Mouse (Mus musculus) lung, postnatal 36 days (tissue): ENCODE measurements around the gene Ccl4.

ENCODE experiments used
- DNase-seq: peaks from one replicate; pipeline ENCODE4 v3.0.0; 2022; ENCODE audit warnings: mixed read lengths

Gene Ccl4

GRCm38 (mm10) chr11:83662204-83662603 lies at the start of gene Ccl4:
Ccl4 (plus strand) TSS chr11:83662584.
- DNase-seq = no peak

- peak; percentile 56 for DNase-seq
Measured at GRCm38 (mm10) chr11:83616586-83616985, 45.8 kb upstream of the Ccl4 start.

- DNase-seq = peak; percentile 40
Measured at GRCm38 (mm10) chr11:83618238-83618637, 44.1 kb upstream of the Ccl4 start.

- no peak for DNase-seq
Measured at GRCm38 (mm10) chr11:83619037-83619436, 43.3 kb upstream of the Ccl4 start.

- DNase-seq = no peak
Measured at GRCm38 (mm10) chr11:83623586-83623985, 38.8 kb upstream of the Ccl4 start.

- peak; percentile 31 for DNase-seq
Measured at GRCm38 (mm10) chr11:83628808-83629207, 33.6 kb upstream of the Ccl4 start.

GRCm38 (mm10) chr11:83630630-83631029 lies 31.8 kb upstream of the Ccl4 start:
- peak; percentile 31 for DNase-seq

- no peak for DNase-seq
Measured at GRCm38 (mm10) chr11:83631065-83631464, 31.3 kb upstream of the Ccl4 start.

GRCm38 (mm10) chr11:83632744-83633143 lies 29.6 kb upstream of the Ccl4 start:
- peak; percentile 33 for DNase-seq

GRCm38 (mm10) chr11:83634425-83634824 lies 28.0 kb upstream of the Ccl4 start:
- DNase-seq = no peak

GRCm38 (mm10) chr11:83634898-83635297 lies 27.5 kb upstream of the Ccl4 start:
- no peak for DNase-seq

- no peak for DNase-seq
Measured at GRCm38 (mm10) chr11:83636742-83637235, 25.6 kb upstream of the Ccl4 start.

GRCm38 (mm10) chr11:83638934-83639333 lies 23.4 kb upstream of the Ccl4 start:
- no peak for DNase-seq

- peak; percentile 58 for DNase-seq
Measured at GRCm38 (mm10) chr11:83639533-83639932, 22.9 kb upstream of the Ccl4 start.

- peak; percentile 69 for DNase-seq
Measured at GRCm38 (mm10) chr11:83640141-83640540, 22.2 kb upstream of the Ccl4 start.

- DNase-seq = no peak
Measured at GRCm38 (mm10) chr11:83641216-83641615, 21.2 kb upstream of the Ccl4 start.

GRCm38 (mm10) chr11:83645521-83645920 lies 16.9 kb upstream of the Ccl4 start, which contains the start of gene Rpl9-ps1:
Rpl9-ps1 (minus strand) TSS chr11:83645621.
- DNase-seq = no peak

GRCm38 (mm10) chr11:83646356-83647149 lies 15.8 kb upstream of the Ccl4 start:
- no peak for DNase-seq

GRCm38 (mm10) chr11:83649305-83649841 lies 13.0 kb upstream of the Ccl4 start, which contains the start of gene Ccl3:
Ccl3 (minus strand) TSS chr11:83649355.
- DNase-seq = no peak

GRCm38 (mm10) chr11:83654606-83655005 lies 7.8 kb upstream of the Ccl4 start:
- DNase-seq = no peak

GRCm38 (mm10) chr11:83657508-83657907 lies 4.9 kb upstream of the Ccl4 start:
- no peak for DNase-seq

- peak; percentile 13 for DNase-seq
Measured at GRCm38 (mm10) chr11:83658797-83659196, 3.6 kb upstream of the Ccl4 start.

GRCm38 (mm10) chr11:83663532-83663931 lies 1.1 kb downstream of the Ccl4 start:
- DNase-seq = peak; percentile 28

GRCm38 (mm10) chr11:83671743-83672142 lies 9.4 kb downstream of the Ccl4 start:
- peak; percentile 54 for DNase-seq
